Mouse (Mus musculus) heart, embryonic 12.5 days (tissue): ENCODE measurements around the gene Dner. TPM values are rescaled to one million over a fixed set of nuclear protein-coding genes. Genes with fewer than 3 reads are reported as not detected.

Source experiments
- ATAC-seq: fragments of 200-750 bp; cut with Nextera tagmentation; 2 replicates; pipeline ENCODE4 v1.8.0; 2017; ENCODE audit warnings: moderate TSS enrichment, moderate library complexity; ENCODE audit not compliant: insufficient number of reproducible peaks, low FRiP score
- H3K27ac ChIP-seq: fragments of 300-500 bp; sonication (generic); 2 replicates; pipeline ENCODE4 v1.5.1; 2016; ENCODE audit warnings: mild to moderate bottlenecking, moderate library complexity; ENCODE audit not compliant: poor library complexity, severe bottlenecking
- H3K27me3 ChIP-seq: fragments of 300-500 bp; sonication (generic); replicated peaks from 2 replicates; pipeline ENCODE4 v1.6.1; 2016; ENCODE audit warnings: mild to moderate bottlenecking, moderate library complexity
- H3K36me3 ChIP-seq: fragments of 300-500 bp; sonication (generic); 2 replicates; pipeline ENCODE4 v1.6.1; 2016; ENCODE audit warnings: mild to moderate bottlenecking, moderate library complexity
- H3K4me1 ChIP-seq: fragments of 300-500 bp; sonication (generic); replicated peaks from 2 replicates; pipeline ENCODE4 v1.6.1; 2016; ENCODE audit warnings: mild to moderate bottlenecking
- H3K4me2 ChIP-seq: fragments of 300-500 bp; sonication (generic); 2 replicates; pipeline ENCODE4 v1.6.1; 2016; ENCODE audit warnings: mild to moderate bottlenecking, moderate library complexity
- H3K4me3 ChIP-seq: fragments of 300-500 bp; sonication (generic); 2 replicates; pipeline ENCODE4 v1.5.1; 2016; ENCODE audit warnings: mild to moderate bottlenecking
- H3K9ac ChIP-seq: fragments of 300-500 bp; sonication (generic); 2 replicates; pipeline ENCODE4 v1.6.1; 2016; ENCODE audit warnings: mild to moderate bottlenecking, moderate library complexity
- H3K9me3 ChIP-seq: fragments of 300-500 bp; sonication (generic); replicated peaks from 2 replicates; pipeline ENCODE4 v1.6.1; 2016; ENCODE audit warnings: mild to moderate bottlenecking, moderate library complexity
- WGBS: fragments of 180-500 bp; shearing (Covaris S2); methylation state at CpG from one replicate; pipeline ENCODE4 v1.1.7; 2016; 5-methylcytosine and 5-hydroxymethylcytosine counted together
- polyA plus RNA-seq: library from polyadenylated mRNA; unstranded; fragments of >200 nt; fragmentation: Nextera tagmentation; extraction: Ambion mirVana; gene quantifications from 2 replicates; pipeline ENCODE4 v1.2.1, GENCODE M21; 2016

Gene Dner
- polyA plus RNA-seq, 1 experiment from 2014 or later, result 1.2 TPM

GRCm38 (mm10) chr1:84441419-84441818 lies 254.6 kb downstream of the Dner start:
- H3K9me3 ChIP-seq, result no peaks in the 10 kb centered on the region
- H3K9ac ChIP-seq, result no peak overlapping the region
- ATAC-seq, result no peak
- H3K4me3 ChIP-seq, result no peak overlapping the region
- no peak overlapping the region for H3K4me2 ChIP-seq
- H3K27me3 ChIP-seq, result no peaks in the 10 kb centered on the region
- H3K36me3 ChIP-seq, result no peaks in the 10 kb centered on the region
- H3K4me1 ChIP-seq, result no peaks in the 10 kb centered on the region; the same call in 1 of the 2 replicates
- WGBS, result 78% methylated on average over 3 of the region's 3 CpGs
- no peak overlapping the region for H3K27ac ChIP-seq

- no peak for ATAC-seq
- no peak overlapping the region for H3K9ac ChIP-seq
- no peaks in the 10 kb centered on the region for H3K4me1 ChIP-seq
- H3K4me2 ChIP-seq, result no peak overlapping the region
- no peak overlapping the region for H3K4me3 ChIP-seq
- no peaks in the 10 kb centered on the region for H3K27me3 ChIP-seq
- no peaks in the 10 kb centered on the region for H3K36me3 ChIP-seq
- no peaks in the 10 kb centered on the region for H3K9me3 ChIP-seq
- no peak overlapping the region for H3K27ac ChIP-seq
Observed at GRCm38 (mm10) chr1:84437565-84437964, 258.5 kb downstream of the Dner start.

- no peaks in the 10 kb centered on the region for H3K4me1 ChIP-seq
- H3K27me3 ChIP-seq, result no peaks in the 10 kb centered on the region
- no peaks in the 10 kb centered on the region for H3K36me3 ChIP-seq
- no peak for ATAC-seq
- no peaks in the 10 kb centered on the region for H3K9me3 ChIP-seq
- H3K9ac ChIP-seq, result no peak overlapping the region
- no peak overlapping the region for H3K4me3 ChIP-seq
- H3K27ac ChIP-seq, result no peak overlapping the region
- 69% methylated on average over 1 of the region's 1 CpGs for WGBS
- no peak overlapping the region for H3K4me2 ChIP-seq
Observed at GRCm38 (mm10) chr1:84436281-84436680, 259.7 kb downstream of the Dner start.

- 65% methylated on average over 6 of the region's 6 CpGs for WGBS
- Histone ChIP-seq H3K9me3 (no peaks in the 10 kb centered on the region), H3K4me2 (no peak overlapping the region), H3K9ac (no peak overlapping the region), H3K27ac (no peak overlapping the region), H3K27me3 (no peaks in the 10 kb centered on the region), H3K36me3 (no peaks in the 10 kb centered on the region), H3K4me1 (no peaks in the 10 kb centered on the region), H3K4me3 (no peak overlapping the region)
- ATAC-seq, result no peak
Observed at GRCm38 (mm10) chr1:84433291-84433980, 262.6 kb downstream of the Dner start.

- 59% methylated on average over 1 of the region's 1 CpGs for WGBS
- ATAC-seq, result no peak
- H3K36me3 ChIP-seq, result no peaks in the 10 kb centered on the region
- H3K27me3 ChIP-seq, result no peaks in the 10 kb centered on the region
- no peak overlapping the region for H3K27ac ChIP-seq
- no peak overlapping the region for H3K9ac ChIP-seq
- H3K9me3 ChIP-seq, result no peaks in the 10 kb centered on the region
- H3K4me3 ChIP-seq, result no peak overlapping the region
- no peaks in the 10 kb centered on the region for H3K4me1 ChIP-seq
- no peak overlapping the region for H3K4me2 ChIP-seq
Observed at GRCm38 (mm10) chr1:84432311-84432710, 263.7 kb downstream of the Dner start.

GRCm38 (mm10) chr1:84428331-84428730 lies 267.7 kb downstream of the Dner start:
- 52% methylated on average over 1 of the region's 1 CpGs for WGBS
- no peaks in the 10 kb centered on the region for H3K27me3 ChIP-seq
- ATAC-seq, result no peak

GRCm38 (mm10) chr1:84427757-84428156 lies 268.3 kb downstream of the Dner start:
- Histone ChIP-seq H3K27ac (no peak overlapping the region), H3K36me3 (no peaks in the 10 kb centered on the region), H3K4me3 (no peak overlapping the region), H3K4me1 (no peaks in the 10 kb centered on the region), H3K27me3 (no peaks in the 10 kb centered on the region), H3K4me2 (no peak overlapping the region), H3K9ac (no peak overlapping the region), H3K9me3 (no peaks in the 10 kb centered on the region)
- no peak for ATAC-seq
- WGBS, result 75% methylated on average over 11 of the region's 11 CpGs

More at GRCm38 (mm10) chr1:84428331-84428730, 267.7 kb downstream of the Dner start:
- H3K36me3 ChIP-seq, result no peaks in the 10 kb centered on the region
- no peaks in the 10 kb centered on the region for H3K4me1 ChIP-seq
- H3K9me3 ChIP-seq, result no peaks in the 10 kb centered on the region
- H3K9ac ChIP-seq, result no peak overlapping the region
- H3K4me3 ChIP-seq, result no peak overlapping the region
- H3K27ac ChIP-seq, result no peak overlapping the region
- no peak overlapping the region for H3K4me2 ChIP-seq

- Histone ChIP-seq H3K9me3 (no peaks in the 10 kb centered on the region), H3K27ac (no peak overlapping the region), H3K4me1 (no peaks in the 10 kb centered on the region), H3K27me3 (no peaks in the 10 kb centered on the region), H3K4me2 (no peak overlapping the region), H3K4me3 (no peak overlapping the region), H3K9ac (no peak overlapping the region), H3K36me3 (no peaks in the 10 kb centered on the region)
- 76% methylated on average over 5 of the region's 5 CpGs for WGBS
- no peak for ATAC-seq
Observed at GRCm38 (mm10) chr1:84426679-84427078, 269.3 kb downstream of the Dner start.

GRCm38 (mm10) chr1:84422881-84423280 lies 273.1 kb downstream of the Dner start:
- H3K4me2 ChIP-seq, result no peak overlapping the region
- no peaks in the 10 kb centered on the region for H3K9me3 ChIP-seq
- H3K4me1 ChIP-seq, result no peaks in the 10 kb centered on the region
- H3K27ac ChIP-seq, result no peak overlapping the region
- 79% methylated on average over 2 of the region's 2 CpGs for WGBS
- ATAC-seq, result no peak
- no peak overlapping the region for H3K4me3 ChIP-seq
- H3K27me3 ChIP-seq, result no peaks in the 10 kb centered on the region
- no peaks in the 10 kb centered on the region for H3K36me3 ChIP-seq
- no peak overlapping the region for H3K9ac ChIP-seq

- Histone ChIP-seq H3K27ac (no peak overlapping the region), H3K4me1 (0 out of 2 replicates have a peak, but pooled peaks cover 3% of the 10 kb centered on the region), H3K36me3 (no peaks in the 10 kb centered on the region), H3K27me3 (no peaks in the 10 kb centered on the region), H3K9me3 (no peaks in the 10 kb centered on the region), H3K4me3 (no peak overlapping the region), H3K4me2 (no peak overlapping the region), H3K9ac (no peak overlapping the region)
- WGBS, result 82% methylated on average over 1 of the region's 1 CpGs
- ATAC-seq, result no peak
Observed at GRCm38 (mm10) chr1:84421845-84422244, 274.2 kb downstream of the Dner start.

- Histone ChIP-seq H3K4me1 (0 out of 2 replicates have a peak, but pooled peaks cover 3% of the 10 kb centered on the region), H3K36me3 (no peaks in the 10 kb centered on the region), H3K9ac (no peak overlapping the region), H3K27ac (no peak overlapping the region), H3K9me3 (no peaks in the 10 kb centered on the region), H3K4me2 (no peak overlapping the region), H3K4me3 (no peak overlapping the region), H3K27me3 (no peaks in the 10 kb centered on the region)
- ATAC-seq, result no peak
- 55% methylated on average over 2 of the region's 2 CpGs for WGBS
Observed at GRCm38 (mm10) chr1:84419416-84419815, 276.6 kb downstream of the Dner start.

- 0 out of 2 replicates have a peak, but pooled peaks cover 3% of the 10 kb centered on the region for H3K4me1 ChIP-seq
- no peak overlapping the region for H3K4me2 ChIP-seq
- no peak overlapping the region for H3K9ac ChIP-seq
- WGBS, result 76% methylated on average over 9 of the region's 9 CpGs
- H3K27me3 ChIP-seq, result no peaks in the 10 kb centered on the region
- H3K36me3 ChIP-seq, result no peaks in the 10 kb centered on the region
- no peak overlapping the region for H3K27ac ChIP-seq
- no peaks in the 10 kb centered on the region for H3K9me3 ChIP-seq
- ATAC-seq, result no peak
- no peak overlapping the region for H3K4me3 ChIP-seq
Observed at GRCm38 (mm10) chr1:84418511-84418910, 277.5 kb downstream of the Dner start.
